Mouse (Mus musculus) testis, adult 2 months (tissue): ENCODE results near the gene Ankrd23.

Experiments
- CTCF ChIP-seq: fragments of 200-500 bp; IDR thresholded peaks from 2 replicates; pipeline ENCODE4 v1.5.1; 2012; ENCODE audit warnings: low read depth, mild to moderate bottlenecking, inconsistent platforms, low read length, moderate library complexity; ENCODE audit not compliant: control insufficient read depth, insufficient read depth, insufficient replicate concordance
- POLR2A ChIP-seq: fragments of 200-500 bp; IDR thresholded peaks from 2 replicates; pipeline ENCODE4 v1.6.1; 2012; ENCODE audit warnings: low read depth, mild to moderate bottlenecking, inconsistent platforms, low read length, moderate library complexity; ENCODE audit not compliant: control insufficient read depth

DNA sequence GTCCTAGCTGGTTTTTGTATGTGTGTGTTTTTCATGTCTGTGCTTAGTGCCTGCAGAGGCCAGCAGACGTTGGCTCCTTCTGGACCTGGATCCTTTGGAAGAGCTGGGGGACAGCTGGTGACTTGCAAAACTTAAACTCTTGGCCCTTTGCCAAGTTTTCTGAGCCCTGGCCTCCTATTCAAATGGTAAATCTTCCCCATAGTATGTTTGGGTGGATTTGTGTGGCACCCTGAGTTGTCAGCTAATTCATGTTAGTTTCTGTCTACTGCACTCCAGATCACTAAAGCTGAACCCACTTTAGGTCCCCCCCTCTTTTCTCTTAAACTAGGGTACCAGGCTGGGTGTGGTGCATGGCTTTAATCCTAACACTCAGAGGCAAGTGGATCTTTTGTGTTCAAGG is 8.3 kb downstream of the Ankrd23 start:
- TF ChIP-seq POLR2A (no peak), CTCF (no peak)
